Mouse (Mus musculus): ENCODE results near the gene Ugt1a6b.
A peak's percentile ranks its signal among the peaks of the same experiment; 100 is the strongest.
"Not testable (repeated sequence)": the region's sequence is repeated elsewhere in the genome, so short reads cannot be mapped to it uniquely, and the experiment has no call there.

The Ugt1a6b gene

DNA sequence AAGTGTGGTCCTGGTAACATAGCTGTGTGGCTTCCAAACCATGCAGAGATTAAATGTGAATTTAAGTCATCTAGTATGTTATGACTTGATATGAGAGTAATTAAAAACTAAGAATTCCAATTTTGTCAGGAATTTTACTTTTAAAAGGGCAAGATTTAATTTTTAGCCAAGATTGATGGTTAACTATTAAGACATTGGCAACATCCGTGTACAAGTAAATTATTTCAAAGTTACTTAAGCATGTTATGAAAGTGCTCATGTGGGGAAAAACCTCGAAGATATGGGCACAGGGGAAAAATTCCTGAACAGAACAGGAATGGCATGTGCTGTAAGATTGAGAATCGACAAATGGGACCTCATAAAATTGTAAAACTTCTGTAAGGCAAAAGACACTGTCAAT is 94.4 kb downstream of the Ugt1a6b start:
- no peak for DNase-seq (ENCODE audit: inconsistent ontology term)

DNA sequence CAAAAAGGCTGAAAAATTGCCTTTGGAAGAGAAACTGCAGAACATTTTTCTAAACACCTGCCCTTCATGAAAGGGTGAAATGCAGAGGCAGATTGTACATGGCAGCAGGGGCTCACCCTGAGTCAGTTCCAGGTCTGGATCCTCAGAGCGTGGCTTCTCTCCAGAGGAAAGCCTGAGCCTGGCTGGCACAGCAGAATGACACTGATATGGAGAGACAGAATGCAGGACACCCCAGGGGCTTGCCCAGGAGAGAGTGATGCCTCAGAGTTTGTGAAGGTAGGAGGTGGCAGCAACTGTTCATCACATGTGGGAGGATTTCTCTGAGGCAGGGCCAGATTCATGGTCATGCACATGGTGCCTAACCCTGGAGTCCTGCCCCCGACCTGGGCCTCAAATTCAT is 96.9 kb downstream of the Ugt1a6b start:
- no peak for DNase-seq (ENCODE audit: inconsistent ontology term)

DNA sequence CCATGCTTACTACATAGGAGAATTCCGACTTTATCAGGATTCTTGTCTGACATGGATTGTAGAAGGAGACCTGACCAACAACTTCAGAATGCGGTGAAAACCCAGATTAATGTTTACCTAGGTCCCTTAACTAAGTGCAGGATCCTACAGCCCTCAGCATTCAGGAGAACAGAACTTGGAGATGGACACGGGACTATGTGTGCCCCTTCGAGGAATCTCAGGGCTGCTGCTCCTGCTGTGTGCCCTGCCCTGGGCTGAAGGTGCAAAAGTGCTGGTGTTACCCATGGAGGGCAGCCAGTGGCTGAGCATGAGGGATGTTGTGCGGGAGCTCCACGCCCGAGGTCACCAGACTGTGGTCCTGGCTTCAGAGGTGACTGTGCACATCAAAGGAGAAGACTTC is 97.4 kb downstream of the Ugt1a6b start, which contains the start of gene Ugt1a2:
TSS of gene Ugt1a2 (plus strand) at position 146 of the 400 bp plus-strand sequence.
- no peak for DNase-seq (ENCODE audit: inconsistent ontology term)

DNA sequence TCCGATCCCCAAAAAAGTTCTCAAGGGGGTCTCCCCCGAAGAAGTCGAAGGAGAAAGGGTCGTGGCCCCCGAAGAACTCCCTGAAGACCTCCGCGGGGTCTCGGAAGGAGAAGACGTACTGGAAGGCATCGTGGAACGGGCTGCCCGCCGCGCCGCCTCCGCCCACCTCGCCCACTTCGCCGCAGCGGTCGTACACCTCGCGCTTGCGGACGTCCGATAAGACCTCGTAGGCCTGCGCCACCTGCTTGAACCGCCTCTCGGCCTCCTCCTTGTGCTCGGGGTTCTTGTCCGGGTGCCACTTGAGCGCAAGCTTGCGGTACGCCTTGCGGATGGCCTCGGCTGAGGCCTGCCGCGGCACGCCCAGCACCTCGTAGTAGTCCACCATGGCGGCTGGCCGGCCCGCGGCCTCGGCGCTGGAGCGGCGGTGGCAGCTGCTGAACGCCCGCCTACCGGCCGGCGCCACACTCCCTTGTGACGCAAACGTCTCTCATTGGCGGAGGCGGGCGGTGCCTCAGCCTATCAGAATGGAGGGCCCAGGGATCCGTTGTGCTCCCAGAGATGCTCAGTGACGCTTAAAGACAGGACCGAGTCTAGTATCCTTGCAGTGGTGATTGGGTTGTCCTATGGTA is 102.4 kb downstream of the Ugt1a6b start, which contains the start of gene Dnajb3:
TSS of gene Dnajb3 (minus strand) at position 489 of the 629 bp plus-strand sequence.
- DNase-seq (ENCODE audit: inconsistent ontology term): peak; percentile 85

DNA sequence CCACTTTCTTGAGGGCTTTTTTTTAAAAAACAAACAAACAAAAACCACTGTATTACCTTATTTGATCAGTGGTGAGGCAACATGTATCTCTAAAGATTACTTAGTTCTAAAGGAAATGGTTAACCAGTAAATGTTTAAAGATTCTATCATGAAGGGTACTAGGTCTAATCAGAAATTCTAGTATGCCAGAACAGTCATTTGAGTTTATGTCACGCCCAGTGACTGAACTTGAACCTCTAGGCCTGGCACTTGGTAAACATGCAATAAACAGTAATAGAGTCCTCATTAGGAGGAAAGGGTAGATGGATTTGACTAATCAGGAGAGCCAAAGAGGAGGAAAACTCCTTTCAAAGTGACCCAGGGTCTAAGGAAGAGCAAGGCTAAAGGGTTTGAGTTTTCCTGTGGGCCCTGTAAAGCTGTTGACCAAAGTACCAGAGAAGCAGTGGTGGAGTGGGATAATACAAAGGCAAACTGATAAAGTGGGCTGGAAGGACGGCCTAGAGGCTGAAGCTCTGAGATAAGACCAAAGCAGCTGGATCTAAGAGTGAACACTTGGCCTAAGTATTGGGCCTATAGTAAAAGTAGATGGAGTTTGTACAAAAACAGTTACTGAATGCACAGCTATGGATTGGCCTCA is 103.9 kb downstream of the Ugt1a6b start:
- DNase-seq (ENCODE audit: inconsistent ontology term): no peak

DNA sequence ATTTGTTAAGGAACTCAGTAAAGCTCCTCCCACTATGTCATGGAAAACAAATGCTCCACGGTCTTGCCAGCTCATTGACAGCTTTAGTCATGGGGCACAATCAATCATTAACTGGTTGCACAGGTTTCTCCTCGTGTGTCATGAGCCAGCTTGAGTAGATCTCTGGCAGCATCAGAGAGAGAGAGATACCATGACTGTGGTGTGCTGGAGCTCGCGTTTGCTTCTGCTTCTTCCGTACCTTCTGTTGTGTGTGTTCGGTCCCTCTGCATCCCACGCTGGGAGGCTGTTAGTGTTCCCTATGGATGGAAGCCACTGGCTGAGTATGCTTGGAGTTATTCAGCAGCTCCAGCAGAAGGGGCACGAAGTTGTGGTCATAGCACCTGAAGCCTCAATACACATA is 108.8 kb downstream of the Ugt1a6b start, which contains the start of gene Ugt1a1:
TSS of gene Ugt1a1 (plus strand) at position 148 of the 400 bp plus-strand sequence.
- no peak for DNase-seq (ENCODE audit: inconsistent ontology term)

DNA sequence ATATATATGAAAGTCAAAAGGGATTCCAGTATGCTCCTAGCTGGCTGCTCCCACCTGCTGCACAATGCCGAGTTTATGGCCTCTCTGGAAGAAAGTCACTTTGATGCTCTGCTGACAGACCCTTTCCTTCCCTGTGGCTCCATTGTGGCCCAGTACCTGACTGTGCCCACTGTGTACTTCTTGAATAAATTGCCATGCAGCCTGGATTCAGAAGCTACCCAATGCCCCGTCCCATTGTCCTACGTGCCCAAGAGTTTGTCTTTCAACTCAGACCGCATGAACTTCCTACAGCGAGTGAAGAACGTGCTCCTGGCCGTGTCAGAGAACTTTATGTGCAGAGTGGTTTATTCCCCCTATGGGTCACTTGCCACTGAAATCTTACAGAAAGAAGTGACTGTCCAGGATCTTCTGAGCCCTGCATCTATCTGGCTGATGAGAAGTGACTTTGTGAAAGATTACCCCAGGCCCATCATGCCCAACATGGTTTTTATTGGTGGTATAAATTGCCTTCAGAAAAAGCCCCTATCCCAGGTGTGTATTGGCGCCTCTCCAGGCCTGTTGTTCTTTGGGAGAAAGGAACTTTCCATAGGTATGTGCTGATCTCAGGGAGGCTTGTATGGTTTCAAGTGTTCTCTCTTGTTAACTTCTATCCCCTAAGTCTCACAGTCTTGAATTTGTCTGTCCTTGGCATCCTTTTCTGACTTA is 109.4 kb downstream of the Ugt1a6b start:
- DNase-seq (ENCODE audit: inconsistent ontology term): peak; percentile 17

DNA sequence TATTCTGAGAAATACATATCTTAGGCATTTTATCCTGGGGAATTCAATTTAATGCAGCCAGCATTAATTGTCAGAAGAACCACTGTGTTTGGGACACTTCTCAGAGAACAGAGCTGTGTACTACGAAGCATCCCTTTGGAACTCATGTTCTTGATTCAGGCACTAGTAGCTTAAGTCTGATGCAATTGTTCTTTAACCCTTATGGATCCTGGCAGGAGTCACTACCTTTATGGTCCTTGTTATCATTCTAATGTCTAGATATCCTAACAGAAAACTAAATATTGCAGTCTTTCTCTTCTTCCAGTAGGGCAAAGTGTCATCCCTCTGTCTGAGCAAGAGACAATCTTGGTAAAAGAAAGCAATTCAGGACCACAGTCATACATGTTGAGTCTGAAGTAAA is 110.0 kb downstream of the Ugt1a6b start:
- peak; percentile 12 for DNase-seq (ENCODE audit: inconsistent ontology term)

DNA sequence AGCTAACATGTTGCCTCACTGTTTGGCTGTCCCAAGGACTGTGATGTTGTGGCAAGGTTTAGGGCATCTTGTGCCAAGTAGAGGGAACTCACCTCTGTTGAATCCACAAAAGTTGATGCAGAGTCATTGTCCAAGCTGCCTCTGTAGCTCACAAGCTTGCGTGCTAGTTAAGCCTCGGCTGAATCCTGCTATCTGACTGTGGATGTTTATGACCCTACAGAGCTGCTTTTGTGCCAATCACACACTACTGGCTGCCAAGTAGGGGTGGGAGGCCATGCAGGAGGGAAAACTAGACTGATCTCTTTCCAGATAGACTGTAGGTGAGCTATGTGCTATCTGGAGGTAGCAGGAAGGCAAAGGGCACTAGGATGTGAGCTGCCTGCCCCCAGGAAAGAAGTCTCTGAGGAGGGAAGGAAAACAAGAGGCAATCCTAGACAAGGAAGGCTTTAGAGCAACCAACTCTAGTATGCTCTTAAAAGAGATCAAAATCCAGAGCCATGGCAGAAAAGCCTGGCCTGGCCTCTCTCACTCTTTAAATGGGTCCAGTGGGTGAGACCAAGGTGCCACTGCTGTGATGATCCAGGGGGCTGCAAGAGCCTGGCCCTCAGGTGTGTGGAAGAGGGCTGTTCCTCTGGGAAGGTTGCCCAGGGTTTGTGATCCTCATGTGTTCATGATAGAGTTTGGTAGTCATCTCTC is 110.9 kb downstream of the Ugt1a6b start:
- DNase-seq (ENCODE audit: inconsistent ontology term): peak; percentile 15

DNA sequence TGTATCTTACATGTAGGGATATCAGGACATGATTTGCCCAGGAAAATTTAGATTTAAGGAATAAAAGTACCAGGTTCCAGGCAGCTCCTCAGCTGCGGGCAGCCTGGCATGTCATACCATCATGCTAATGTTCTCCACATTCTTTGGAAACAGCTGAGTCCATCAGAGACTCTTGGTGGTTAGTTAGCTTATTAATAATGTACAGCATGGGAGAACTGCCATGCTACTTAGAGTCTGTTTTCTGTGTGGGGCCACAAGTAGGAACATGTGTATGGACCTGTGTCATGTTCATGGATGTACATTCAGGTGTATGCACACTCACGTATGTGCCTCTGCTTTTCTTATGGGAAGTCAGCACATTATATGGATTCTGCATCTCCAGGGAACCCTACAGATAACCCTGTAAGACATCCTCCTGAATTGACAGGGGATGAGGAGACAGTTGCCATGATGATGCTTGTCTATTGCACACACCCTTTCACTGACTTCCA is 111.5 kb downstream of the Ugt1a6b start:
- DNase-seq (ENCODE audit: inconsistent ontology term): peak; percentile 13

DNA sequence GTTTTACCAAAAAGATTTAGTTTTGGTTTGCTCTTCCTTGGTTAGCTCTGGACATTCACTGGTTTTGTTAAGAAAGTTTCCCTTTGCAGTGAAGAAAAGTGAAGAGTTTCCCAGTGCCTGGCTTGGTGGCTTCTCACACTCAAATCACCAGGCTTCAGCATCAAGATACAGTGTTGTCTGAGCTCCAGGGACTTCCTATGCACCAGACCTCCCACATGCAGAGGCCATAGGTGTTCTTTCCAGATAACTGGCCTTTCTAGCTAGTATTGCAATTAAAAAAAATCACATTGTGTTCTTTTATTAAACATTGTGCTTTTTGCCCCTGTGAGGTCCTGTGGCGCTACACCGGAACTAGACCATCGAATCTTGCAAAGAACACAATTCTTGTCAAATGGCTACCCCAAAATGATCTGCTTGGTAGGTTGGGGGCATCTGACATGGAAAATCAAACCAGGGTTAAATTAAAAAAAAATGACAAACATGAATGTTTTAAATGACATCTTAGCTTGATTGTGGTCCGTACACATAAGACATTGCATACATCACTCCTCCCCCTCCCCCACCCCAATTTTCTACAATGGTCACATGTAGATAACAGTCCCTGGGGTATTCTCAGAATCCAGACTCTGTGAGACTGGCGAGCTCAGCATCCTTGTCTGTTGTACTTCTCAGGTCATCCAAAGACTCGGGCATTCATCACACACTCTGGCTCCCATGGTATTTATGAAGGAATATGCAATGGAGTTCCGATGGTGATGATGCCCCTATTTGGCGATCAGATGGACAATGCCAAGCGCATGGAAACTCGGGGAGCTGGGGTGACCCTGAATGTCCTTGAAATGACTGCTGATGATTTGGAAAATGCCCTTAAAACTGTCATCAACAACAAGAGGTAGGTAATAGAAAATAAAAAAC is 112.7 kb downstream of the Ugt1a6b start:
- peak; percentile 9 for DNase-seq (ENCODE audit: inconsistent ontology term)

DNA sequence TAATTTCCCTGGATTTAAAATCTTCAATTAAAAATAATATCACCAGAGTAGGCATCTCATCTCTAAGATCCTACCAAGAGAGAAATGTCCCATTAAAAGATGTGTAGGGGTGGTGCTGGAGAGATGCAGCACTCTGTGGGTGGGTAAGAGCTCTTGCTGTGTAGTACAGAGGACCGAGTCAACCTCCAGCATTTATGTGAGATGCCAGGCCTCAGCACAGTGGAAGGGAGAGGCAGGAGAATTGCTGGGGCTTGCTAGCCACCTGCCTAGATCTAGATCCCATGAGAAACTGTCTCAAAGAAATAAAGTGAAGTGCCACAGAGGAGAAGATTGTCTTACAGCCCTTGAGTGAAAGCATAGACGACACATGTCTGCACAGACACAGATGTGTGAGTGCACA is 113.5 kb downstream of the Ugt1a6b start:
- peak; percentile 4 for DNase-seq (ENCODE audit: inconsistent ontology term)

DNA sequence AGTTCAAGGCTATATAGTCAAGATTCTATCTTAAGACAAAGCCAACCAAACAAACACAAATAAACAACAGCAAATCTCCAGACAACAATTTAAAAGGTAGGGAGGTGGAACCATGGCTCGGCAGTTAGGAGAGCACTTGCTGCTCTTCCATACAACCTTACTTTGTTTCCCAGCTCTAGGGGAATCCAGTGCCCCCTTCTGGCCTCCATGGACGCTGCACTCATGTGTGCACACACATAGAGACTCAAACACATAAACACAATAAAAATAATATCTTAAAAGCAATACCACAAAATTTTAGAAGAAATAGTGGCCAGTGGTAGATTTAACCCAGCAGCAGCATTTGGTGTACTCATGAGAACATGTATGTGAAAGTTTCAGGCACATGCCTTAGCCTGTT is 114.1 kb downstream of the Ugt1a6b start:
- no peak for DNase-seq (ENCODE audit: inconsistent ontology term)

DNA sequence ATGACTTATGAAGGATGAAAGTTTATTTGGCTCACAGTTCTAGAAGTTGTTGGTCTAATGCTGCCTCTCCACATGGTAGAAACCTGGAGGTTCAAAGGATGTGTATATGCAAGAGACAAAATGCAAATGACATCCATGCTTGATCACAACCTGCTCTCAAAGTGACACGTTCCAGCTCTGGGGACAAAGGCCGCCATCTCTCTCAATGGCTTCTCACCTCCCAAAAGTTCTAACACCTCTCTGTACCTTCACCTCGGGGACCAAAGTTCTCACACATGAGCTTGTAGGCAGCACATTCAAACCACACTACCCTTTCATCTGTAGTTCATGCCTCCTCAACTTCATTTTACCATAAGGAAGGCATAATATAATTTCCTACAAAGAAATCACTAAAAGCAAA is 114.5 kb downstream of the Ugt1a6b start:
- DNase-seq (ENCODE audit: inconsistent ontology term): no peak

DNA sequence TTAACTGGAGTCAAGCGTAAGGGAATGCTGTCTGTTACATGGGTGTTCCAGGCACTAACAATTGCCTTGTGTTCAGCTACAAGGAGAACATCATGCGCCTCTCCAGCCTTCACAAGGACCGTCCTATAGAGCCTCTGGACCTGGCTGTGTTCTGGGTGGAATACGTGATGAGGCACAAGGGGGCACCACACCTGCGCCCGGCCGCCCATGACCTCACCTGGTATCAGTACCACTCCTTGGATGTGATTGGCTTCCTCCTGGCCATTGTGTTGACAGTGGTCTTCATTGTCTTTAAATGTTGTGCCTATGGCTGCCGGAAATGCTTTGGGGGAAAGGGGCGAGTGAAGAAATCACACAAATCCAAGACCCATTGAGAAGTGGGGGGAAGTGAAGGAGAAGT is 115.0 kb downstream of the Ugt1a6b start:
- peak; percentile 9 for DNase-seq (ENCODE audit: inconsistent ontology term)

DNA sequence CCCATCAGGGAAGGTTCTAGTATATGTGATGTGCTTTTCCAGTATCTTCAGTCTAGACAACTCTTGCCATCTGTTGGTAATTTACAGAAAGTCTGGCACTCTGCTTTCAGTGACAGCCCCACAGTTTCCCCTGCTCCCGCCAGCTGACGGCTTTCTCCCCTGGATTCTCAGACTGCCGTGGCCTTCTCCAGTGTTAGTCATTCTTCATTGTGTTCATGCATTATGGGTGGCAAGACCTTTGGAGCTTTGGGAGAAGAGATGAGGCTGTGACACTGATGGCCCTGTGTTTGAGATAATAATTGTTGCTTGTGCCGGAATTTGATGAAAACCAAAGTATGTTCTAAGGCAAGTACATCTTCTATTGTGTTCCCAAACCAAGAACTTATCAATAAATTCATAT is 115.5 kb downstream of the Ugt1a6b start:
- DNase-seq (ENCODE audit: inconsistent ontology term): no peak

DNA sequence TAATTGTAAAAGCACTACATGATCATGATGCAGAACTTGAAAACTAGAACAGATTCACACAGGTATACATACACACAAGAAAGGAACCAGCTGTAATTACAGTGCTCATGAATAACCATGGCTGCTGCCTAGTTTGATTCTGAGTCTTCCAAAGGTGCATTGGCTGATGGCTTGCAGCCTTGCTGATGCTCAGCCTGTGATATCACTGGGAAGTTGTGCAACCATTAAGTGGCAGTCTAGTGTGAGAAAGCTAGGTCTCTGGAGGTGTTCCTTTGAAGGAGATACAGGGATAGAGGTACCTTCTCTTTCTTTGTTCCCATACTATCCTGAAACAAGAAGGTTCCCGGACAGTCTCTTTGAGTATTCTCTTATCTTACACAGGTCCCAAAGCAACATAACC is 116.0 kb downstream of the Ugt1a6b start:
- peak; percentile 19 for DNase-seq (ENCODE audit: inconsistent ontology term)

DNA sequence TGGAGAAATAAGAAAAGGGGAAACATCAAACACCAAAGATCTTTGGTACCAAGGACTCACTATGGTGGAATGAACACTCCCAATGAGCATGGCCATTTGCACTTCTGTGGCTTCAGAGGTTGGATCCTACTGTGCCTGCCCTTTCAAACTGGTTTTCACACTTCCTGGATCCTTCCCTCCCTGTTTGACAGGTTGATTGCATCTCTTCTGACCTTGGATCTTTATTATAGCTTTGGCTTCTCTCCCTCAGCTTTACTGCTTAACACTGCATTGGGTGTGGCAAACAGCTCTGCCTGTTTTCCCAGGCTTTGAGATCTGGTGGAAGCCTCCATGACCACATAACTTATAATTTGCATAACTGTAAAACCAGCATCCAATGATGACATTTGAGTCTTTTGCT is 117.3 kb downstream of the Ugt1a6b start:
- DNase-seq (ENCODE audit: inconsistent ontology term): peak; percentile 13

DNA sequence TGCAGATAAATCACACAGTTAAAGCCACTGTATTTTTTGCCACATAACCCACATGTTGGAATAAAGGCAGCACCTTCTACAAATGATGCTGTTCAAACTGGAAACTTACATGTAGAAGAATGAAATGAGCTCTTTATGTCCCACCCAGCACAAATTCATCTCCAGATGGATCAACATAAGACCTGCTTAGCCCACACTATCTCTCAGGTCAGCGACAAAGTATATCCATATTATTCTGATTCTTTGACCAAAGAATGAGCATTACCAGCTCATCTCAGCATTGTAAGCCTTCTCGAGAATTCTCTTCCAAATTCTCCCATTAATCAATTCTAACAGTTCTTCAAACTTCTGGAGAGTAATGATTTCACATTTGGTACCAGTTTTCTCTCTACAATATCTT is 119.2 kb downstream of the Ugt1a6b start:
- no peak for DNase-seq (ENCODE audit: inconsistent ontology term)

DNA sequence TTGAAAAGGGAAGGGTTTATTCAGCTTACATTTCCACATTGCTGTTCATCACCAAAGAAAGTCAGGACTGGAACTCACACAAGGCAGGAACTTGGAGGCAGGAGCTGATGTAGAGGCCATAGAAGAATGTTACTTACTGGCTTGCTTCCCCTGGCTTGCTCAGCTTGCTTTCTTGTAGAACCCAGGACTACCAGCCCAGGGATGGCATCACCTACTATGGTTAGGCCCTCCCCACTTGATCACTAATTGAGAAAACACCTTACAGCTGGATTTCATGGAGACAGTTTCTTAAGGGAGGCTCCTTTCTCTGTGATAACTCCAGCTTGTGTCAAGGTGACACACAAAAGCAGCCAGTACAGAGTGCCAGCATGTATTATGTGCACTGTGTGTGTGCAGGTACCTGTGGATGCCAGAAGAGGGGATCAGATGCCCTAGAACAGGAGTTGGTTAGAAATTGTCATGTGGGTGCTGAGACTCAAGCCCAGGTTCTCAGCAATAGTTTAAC is 120.0 kb downstream of the Ugt1a6b start:
- not testable (repeated sequence) for DNase-seq (ENCODE audit: inconsistent ontology term)

DNA sequence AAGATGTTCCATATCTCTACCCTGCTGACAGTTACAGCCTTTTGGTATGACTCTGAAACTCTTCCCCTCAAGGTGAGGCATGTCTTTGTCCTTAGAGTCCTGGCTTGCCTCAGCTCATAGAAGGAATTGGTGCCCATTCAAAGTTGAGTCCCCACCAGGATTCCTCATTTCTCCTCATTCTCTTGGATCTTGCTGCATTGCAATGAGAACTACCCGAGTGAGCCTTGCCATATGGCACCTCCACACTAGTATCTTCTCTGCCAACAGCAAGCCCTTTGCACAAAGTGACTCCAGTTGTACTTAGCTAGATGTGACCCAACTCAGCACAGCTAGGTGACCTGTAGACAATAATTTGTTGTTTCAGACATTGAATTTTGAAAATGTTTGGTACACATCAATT is 120.5 kb downstream of the Ugt1a6b start:
- DNase-seq (ENCODE audit: inconsistent ontology term): no peak
